Mouse (Mus musculus): Measurements from ENCODE around the gene Bbx. TPM values are rescaled to one million over a fixed set of nuclear protein-coding genes. Genes with fewer than 3 reads are reported as not detected.
A peak's percentile ranks its signal among the peaks of the same experiment; 100 is the strongest.

The Bbx gene
- 37.5 and 40.8 TPM in 2 replicates for polyA plus RNA-seq (2014; fragmentation: Nextera tagmentation; extraction: Ambion mirVana)

DNA sequence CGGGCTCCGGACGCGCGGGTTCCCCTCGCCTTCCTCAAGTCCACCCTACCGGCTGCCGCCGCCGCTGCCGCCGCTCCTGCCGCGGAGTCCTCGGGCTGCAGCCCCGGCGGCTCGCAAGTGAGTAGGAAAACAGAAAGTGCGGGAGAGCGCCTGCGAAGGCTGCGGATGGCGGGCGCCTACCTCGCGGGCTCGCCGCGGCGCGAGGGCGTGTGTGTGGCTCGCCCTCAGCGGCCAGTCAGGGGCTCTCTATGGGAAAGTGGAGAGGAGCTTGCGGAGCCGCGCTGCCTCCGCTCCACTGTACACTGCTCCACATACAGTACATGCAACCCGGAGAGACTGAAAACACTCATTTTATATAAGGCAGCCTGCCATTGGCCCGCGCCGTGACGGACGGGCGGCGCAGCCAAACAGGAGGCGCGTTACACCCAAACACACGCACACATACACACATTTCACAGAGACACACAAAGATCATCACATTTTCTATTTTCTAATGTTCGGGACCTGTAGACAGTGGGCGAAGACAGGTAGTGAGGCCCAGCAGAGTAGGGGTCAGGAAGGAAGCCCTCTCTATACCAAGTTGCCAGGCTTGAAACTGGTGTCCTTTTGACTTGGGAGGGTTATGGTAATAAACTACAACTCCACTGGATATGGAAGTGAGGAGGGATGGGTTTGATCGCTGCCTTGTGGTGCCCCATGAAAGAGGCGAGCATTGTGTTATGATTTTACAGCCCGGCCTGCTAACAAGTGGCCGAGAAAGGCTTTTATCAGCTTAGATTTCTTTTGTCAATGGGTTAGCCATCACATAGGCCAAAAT, at the start of gene Bbx:
Bbx (minus strand) TSS at position 329 of the 817 bp plus-strand sequence.
- under 1% methylated on average over 55 of the region's 55 CpGs for WGBS
- Histone ChIP-seq H3K4me2 (ENCODE audit: low read depth, severe bottlenecking) (peak within 1 kb of the TSS; percentile 100), H3K9me3 (ENCODE audit: control insufficient read depth, low read length) (no peaks in the 10 kb centered on the region), H3K4me1 (ENCODE audit: control insufficient read depth, insufficient read depth, low read length) (no peaks in the 10 kb centered on the region), H3K27me3 (ENCODE audit: control insufficient read depth, insufficient read depth, low read length) (no peaks in the 10 kb centered on the region), H3K27ac (replicated peaks; ENCODE audit: low read depth, low read length) (peak within 1 kb of the TSS; percentile 98), H3K4me3 (ENCODE audit: low read depth, low read length) (peak within 1 kb of the TSS; percentile 93), H3K36me3 (ENCODE audit: control insufficient read depth, insufficient read depth, low read length) (no peaks in the 10 kb centered on the region), H3K9ac (ENCODE audit: low read length) (peak within 1 kb of the TSS; percentile 95)
- peak; percentile 96 for ATAC-seq (ENCODE audit: insufficient number of reproducible peaks, low FRiP score, low TSS enrichment, low read depth)
- peak; percentile 97 for DNase-seq (ENCODE audit: low spot score)

DNA sequence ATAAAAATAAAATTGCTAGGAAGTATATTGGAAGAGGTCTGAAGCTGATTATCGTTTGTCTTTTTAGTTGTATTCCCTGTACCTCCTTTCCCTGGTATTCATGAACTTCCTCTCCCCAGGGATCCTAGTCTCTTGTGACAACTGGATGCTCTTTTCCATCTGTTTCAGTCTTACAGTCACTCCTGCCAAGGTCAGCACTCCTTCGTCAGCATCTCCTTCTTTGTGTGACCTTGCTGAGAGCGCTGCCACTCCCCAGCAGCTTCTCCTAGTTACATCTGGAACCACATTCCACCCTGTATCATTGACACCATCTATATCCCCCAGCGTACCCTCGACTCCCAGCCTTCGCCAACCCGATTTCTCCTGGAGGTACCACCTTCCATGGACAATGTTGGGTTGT, 49.7 kb upstream of the Bbx start:
- no peaks in the 10 kb centered on the region for H3K9me3 ChIP-seq (ENCODE audit: control insufficient read depth, low read length)
- H3K4me1 ChIP-seq (ENCODE audit: control insufficient read depth, insufficient read depth, low read length): 0 out of 2 replicates have a peak, but pooled peaks cover 2% of the 10 kb centered on the region
- H3K36me3 ChIP-seq (ENCODE audit: control insufficient read depth, insufficient read depth, low read length): no peaks in the 10 kb centered on the region
- no peak overlapping the region for H3K4me2 ChIP-seq (ENCODE audit: low read depth, severe bottlenecking)
- no peak overlapping the region for H3K4me3 ChIP-seq (ENCODE audit: low read depth, low read length)
- 77% methylated on average over 7 of the region's 7 CpGs for WGBS
- no peak overlapping the region for H3K9ac ChIP-seq (ENCODE audit: low read length)
- H3K27ac ChIP-seq (replicated peaks; ENCODE audit: low read depth, low read length): no peak overlapping the region
- DNase-seq (ENCODE audit: low spot score) (no peak), ATAC-seq (ENCODE audit: insufficient number of reproducible peaks, low FRiP score, low TSS enrichment, low read depth) (no peak)
- no peaks in the 10 kb centered on the region for H3K27me3 ChIP-seq (ENCODE audit: control insufficient read depth, insufficient read depth, low read length)

DNA sequence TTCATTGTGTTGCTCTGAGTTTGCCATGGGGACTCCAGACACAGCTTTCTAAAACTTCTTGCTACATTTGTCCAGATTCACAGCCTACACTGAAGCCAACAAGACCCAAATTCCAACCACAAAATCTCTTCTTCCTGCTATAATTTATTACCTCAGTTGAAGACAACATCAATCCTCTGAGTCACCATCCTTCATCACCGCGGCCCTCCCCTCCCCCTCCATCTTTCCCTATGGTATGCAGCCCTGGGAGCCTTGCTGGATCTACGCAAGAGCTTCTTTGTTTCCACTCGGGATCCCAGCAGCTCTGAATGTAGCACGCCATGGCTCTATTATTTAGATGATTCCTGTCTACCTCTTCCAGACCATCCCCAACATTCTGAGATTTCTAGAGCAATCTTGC, 49.2 kb upstream of the Bbx start:
- no peak overlapping the region for H3K4me2 ChIP-seq (ENCODE audit: low read depth, severe bottlenecking)
- no peak overlapping the region for H3K4me3 ChIP-seq (ENCODE audit: low read depth, low read length)
- DNase-seq (ENCODE audit: low spot score) (no peak), ATAC-seq (ENCODE audit: insufficient number of reproducible peaks, low FRiP score, low TSS enrichment, low read depth) (no peak)
- 81% methylated on average over 5 of the region's 5 CpGs for WGBS
- no peak overlapping the region for H3K9ac ChIP-seq (ENCODE audit: low read length)
- 0 out of 2 replicates have a peak, but pooled peaks cover 2% of the 10 kb centered on the region for H3K4me1 ChIP-seq (ENCODE audit: control insufficient read depth, insufficient read depth, low read length)
- H3K36me3 ChIP-seq (ENCODE audit: control insufficient read depth, insufficient read depth, low read length): no peaks in the 10 kb centered on the region
- no peak overlapping the region for H3K27ac ChIP-seq (replicated peaks; ENCODE audit: low read depth, low read length)
- no peaks in the 10 kb centered on the region for H3K27me3 ChIP-seq (ENCODE audit: control insufficient read depth, insufficient read depth, low read length)
- no peaks in the 10 kb centered on the region for H3K9me3 ChIP-seq (ENCODE audit: control insufficient read depth, low read length)

DNA sequence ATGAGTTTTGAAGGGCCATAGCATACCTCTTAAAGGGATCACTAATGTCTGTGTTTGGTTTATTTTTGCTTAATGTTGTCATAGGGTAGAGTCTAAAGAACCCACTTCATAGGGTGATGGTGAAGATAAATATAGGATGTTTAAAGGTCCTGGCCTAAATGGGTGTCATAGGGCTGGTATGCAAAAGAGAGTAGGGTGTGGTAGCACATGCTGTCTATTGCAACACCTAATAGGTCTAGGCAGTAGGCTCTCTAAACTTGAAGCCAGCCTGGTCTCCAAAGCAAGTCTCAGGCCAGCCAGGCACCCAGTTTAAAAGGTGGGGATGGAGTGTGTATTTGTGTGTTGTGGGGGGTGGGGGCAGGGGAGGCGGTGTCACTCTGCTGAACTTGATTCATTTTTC, 46.5 kb upstream of the Bbx start:
- Histone ChIP-seq H3K27me3 (ENCODE audit: control insufficient read depth, insufficient read depth, low read length) (no peaks in the 10 kb centered on the region), H3K4me3 (ENCODE audit: low read depth, low read length) (no peak overlapping the region), H3K9ac (ENCODE audit: low read length) (no peak overlapping the region), H3K36me3 (ENCODE audit: control insufficient read depth, insufficient read depth, low read length) (no peaks in the 10 kb centered on the region), H3K4me1 (ENCODE audit: control insufficient read depth, insufficient read depth, low read length) (0 out of 2 replicates have a peak, but pooled peaks cover 2% of the 10 kb centered on the region), H3K27ac (replicated peaks; ENCODE audit: low read depth, low read length) (no peak overlapping the region), H3K4me2 (ENCODE audit: low read depth, severe bottlenecking) (no peak overlapping the region), H3K9me3 (ENCODE audit: control insufficient read depth, low read length) (no peaks in the 10 kb centered on the region)
- no peak for ATAC-seq (ENCODE audit: insufficient number of reproducible peaks, low FRiP score, low TSS enrichment, low read depth)
- DNase-seq (ENCODE audit: low spot score): no peak
- WGBS: 96% methylated on average over 1 of the region's 1 CpGs

DNA sequence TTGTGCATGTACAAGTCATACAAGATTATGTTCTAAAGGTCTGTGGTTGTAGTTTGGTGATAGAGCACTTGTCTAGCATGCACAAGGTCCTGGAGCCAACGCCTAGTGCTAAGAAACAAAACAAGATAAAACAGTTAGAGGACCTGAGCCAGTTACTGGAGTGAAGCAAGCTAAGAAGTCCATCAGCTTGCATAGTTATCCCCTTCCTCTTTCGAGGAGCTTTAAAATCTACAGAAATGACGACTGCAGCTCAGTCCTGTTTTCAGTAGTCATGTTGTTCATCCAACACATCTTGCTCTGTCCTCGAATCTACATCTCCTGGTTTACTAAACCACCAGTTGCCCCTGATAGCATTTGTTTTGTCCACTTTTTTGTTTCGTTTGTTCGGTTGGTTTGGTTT, 45.4 kb upstream of the Bbx start:
- 90% methylated on average over 6 of the region's 6 CpGs for WGBS
- Histone ChIP-seq H3K4me2 (ENCODE audit: low read depth, severe bottlenecking) (no peak overlapping the region), H3K27me3 (ENCODE audit: control insufficient read depth, insufficient read depth, low read length) (no peaks in the 10 kb centered on the region), H3K9me3 (ENCODE audit: control insufficient read depth, low read length) (no peaks in the 10 kb centered on the region), H3K36me3 (ENCODE audit: control insufficient read depth, insufficient read depth, low read length) (no peaks in the 10 kb centered on the region), H3K4me1 (ENCODE audit: control insufficient read depth, insufficient read depth, low read length) (0 out of 2 replicates have a peak, but pooled peaks cover 2% of the 10 kb centered on the region), H3K27ac (replicated peaks; ENCODE audit: low read depth, low read length) (no peak overlapping the region), H3K4me3 (ENCODE audit: low read depth, low read length) (no peak overlapping the region), H3K9ac (ENCODE audit: low read length) (no peak overlapping the region)
- no peak for ATAC-seq (ENCODE audit: insufficient number of reproducible peaks, low FRiP score, low TSS enrichment, low read depth)
- DNase-seq (ENCODE audit: low spot score): no peak

DNA sequence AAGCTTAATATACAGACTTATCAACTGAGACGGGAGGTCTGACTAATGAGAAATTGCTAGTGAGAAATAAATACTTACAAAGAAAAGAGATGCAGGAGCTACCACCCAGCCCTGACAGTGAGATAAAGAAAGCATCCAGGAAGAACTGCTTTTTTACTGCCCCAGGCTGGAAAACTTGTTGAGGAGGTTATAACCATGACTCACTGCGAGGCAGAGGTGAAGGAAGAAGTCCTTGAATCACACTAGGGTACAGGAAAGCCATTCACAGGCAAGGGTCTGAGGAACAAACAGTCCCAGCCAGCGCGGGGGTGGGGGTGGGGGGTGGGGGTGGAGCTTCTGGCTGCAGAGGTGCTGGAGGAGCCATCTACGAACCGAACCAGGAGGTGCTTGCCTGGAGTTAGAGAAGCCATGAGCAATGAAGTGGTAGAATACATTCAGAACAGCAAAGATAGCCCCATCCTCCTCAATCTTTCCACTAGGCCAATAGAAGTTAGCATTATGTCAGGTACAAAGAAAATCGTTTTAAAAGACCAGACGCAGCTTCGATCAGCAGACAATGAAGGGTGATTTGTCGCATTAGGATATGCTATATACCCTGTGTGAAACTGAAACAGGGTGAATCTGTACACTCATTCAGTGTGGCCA, 30.2 kb upstream of the Bbx start:
- Histone ChIP-seq H3K9ac (ENCODE audit: low read length) (no peak overlapping the region), H3K9me3 (ENCODE audit: control insufficient read depth, low read length) (no peaks in the 10 kb centered on the region), H3K27ac (replicated peaks; ENCODE audit: low read depth, low read length) (no peak overlapping the region), H3K27me3 (ENCODE audit: control insufficient read depth, insufficient read depth, low read length) (no peaks in the 10 kb centered on the region), H3K4me3 (ENCODE audit: low read depth, low read length) (no peak overlapping the region), H3K4me2 (ENCODE audit: low read depth, severe bottlenecking) (no peak overlapping the region), H3K36me3 (ENCODE audit: control insufficient read depth, insufficient read depth, low read length) (no peaks in the 10 kb centered on the region), H3K4me1 (ENCODE audit: control insufficient read depth, insufficient read depth, low read length) (no peaks in the 10 kb centered on the region)
- DNase-seq (ENCODE audit: low spot score) (no peak), ATAC-seq (ENCODE audit: insufficient number of reproducible peaks, low FRiP score, low TSS enrichment, low read depth) (no peak)
- 34% methylated on average over 10 of the region's 10 CpGs for WGBS

DNA sequence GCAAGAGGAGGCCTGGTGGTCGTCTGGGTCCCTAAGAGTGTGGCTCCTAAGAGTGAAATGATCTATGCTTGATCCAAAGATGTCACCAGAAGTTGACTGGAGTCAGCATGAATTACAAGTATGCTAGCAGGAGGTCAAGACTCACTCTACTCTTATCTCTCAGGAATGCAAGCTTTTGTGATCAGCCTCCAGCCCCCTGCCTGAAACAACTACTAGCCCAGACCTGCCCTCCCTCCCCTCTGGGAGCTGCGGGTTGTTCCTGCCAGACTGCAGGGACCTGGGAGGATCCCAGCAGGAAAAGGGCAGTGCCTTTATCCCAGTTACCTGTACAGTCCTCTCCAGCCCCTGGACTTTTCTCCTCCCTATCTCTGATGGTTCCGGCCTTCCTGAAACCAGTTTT, 27.0 kb upstream of the Bbx start:
- Histone ChIP-seq H3K4me3 (ENCODE audit: low read depth, low read length) (no peak overlapping the region), H3K9ac (ENCODE audit: low read length) (no peak overlapping the region), H3K4me2 (ENCODE audit: low read depth, severe bottlenecking) (no peak overlapping the region), H3K27me3 (ENCODE audit: control insufficient read depth, insufficient read depth, low read length) (no peaks in the 10 kb centered on the region), H3K27ac (replicated peaks; ENCODE audit: low read depth, low read length) (no peak overlapping the region), H3K9me3 (ENCODE audit: control insufficient read depth, low read length) (no peaks in the 10 kb centered on the region), H3K4me1 (ENCODE audit: control insufficient read depth, insufficient read depth, low read length) (no peaks in the 10 kb centered on the region), H3K36me3 (ENCODE audit: control insufficient read depth, insufficient read depth, low read length) (no peaks in the 10 kb centered on the region)
- DNase-seq (ENCODE audit: low spot score): no peak
- 44% methylated on average over 3 of the region's 3 CpGs for WGBS
- no peak for ATAC-seq (ENCODE audit: insufficient number of reproducible peaks, low FRiP score, low TSS enrichment, low read depth)

DNA sequence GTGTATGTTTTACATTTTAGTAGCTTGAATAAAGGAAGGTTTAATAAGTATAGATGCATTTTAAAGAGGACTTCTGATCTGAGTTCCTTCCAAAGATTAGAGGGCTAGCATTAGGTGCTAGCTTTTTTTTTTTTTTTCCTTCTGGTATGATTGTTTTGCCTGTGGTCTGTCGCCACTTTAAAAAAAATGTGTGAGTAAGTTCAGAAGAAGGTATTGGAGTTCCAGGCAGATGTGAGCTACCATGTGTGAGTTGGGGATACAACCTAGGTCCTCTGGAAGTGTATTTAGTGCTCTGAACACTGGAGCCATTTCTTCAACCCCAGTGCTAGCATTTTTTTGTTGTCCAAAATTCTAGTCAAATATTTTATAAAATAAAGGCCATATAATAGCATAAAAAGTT, 23.9 kb upstream of the Bbx start:
- H3K9ac ChIP-seq (ENCODE audit: low read length): no peak overlapping the region
- H3K4me2 ChIP-seq (ENCODE audit: low read depth, severe bottlenecking): no peak overlapping the region
- no peaks in the 10 kb centered on the region for H3K36me3 ChIP-seq (ENCODE audit: control insufficient read depth, insufficient read depth, low read length)
- H3K9me3 ChIP-seq (ENCODE audit: control insufficient read depth, low read length): no peaks in the 10 kb centered on the region
- no peak overlapping the region for H3K4me3 ChIP-seq (ENCODE audit: low read depth, low read length)
- DNase-seq (ENCODE audit: low spot score) (no peak), ATAC-seq (ENCODE audit: insufficient number of reproducible peaks, low FRiP score, low TSS enrichment, low read depth) (no peak)
- H3K27ac ChIP-seq (replicated peaks; ENCODE audit: low read depth, low read length): no peak overlapping the region
- no peaks in the 10 kb centered on the region for H3K4me1 ChIP-seq (ENCODE audit: control insufficient read depth, insufficient read depth, low read length)
- 87% methylated on average over 1 of the region's 1 CpGs for WGBS
- H3K27me3 ChIP-seq (ENCODE audit: control insufficient read depth, insufficient read depth, low read length): no peaks in the 10 kb centered on the region
